In the genomic region with DNA sequence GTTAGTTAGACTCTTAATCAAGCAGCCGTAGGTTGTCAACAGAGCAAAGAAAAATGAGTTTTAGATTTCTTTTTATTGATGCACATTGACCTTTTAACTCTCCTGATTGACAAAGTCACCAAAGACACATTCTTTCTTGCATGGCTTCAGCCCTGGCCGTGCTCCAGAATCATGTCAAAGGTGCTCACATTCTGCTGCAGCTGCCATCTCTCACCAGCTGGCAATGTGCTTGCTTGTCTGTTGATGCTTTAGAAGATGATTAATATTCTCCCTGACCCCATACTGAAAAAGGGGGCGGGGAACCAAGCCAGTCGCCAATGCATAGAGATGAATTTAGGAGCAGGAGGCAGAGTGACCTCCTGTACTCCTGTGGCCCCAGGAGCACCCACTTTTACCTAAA, we compare ENCODE assay signal across 14 mouse cellular contexts.
DNase-seq lines count a peak whose midpoint lies in the region; ATAC-seq and TF ChIP-seq lines count a peak whose summit lies in the region.
"Had no signal": no experiment of that assay in that cellular context is flagged by ENCODE, and none has a peak within 500 bp of the region (broad histone marks: within the 10 kb centered on the region; RNA-seq: fewer than 3 reads in every experiment).

No protein-coding gene starts in this region.

- peak; percentile 71 for DNase-seq in midbrain, postnatal 0 days (ENCODE audit: low spot score)
- DNase-seq in midbrain, embryonic 10.5 days (ENCODE audit: low spot score): no peak
- peak; percentile 29 to 61 for DNase-seq in cerebellum, postnatal 25 days
- no peak for DNase-seq in thymus, postnatal 36 days
- DNase-seq in right cerebral cortex, postnatal 14 days: no peak
- DNase-seq: heart, adult 11 months; lung, postnatal 10 days had no signal

- no peaks in the 10 kb centered on the region for H3K9me3 ChIP-seq in midbrain, postnatal 0 days (ENCODE audit: low read length)
- H3K9me3 ChIP-seq in midbrain, embryonic 10.5 days (replicated peaks): no peaks in the 10 kb centered on the region
- H3K9me3 ChIP-seq in hindbrain, embryonic 13.5 days: no peaks in the 10 kb centered on the region
- H3K9me3 ChIP-seq: embryonic facial prominence, embryonic 12.5 days; forebrain, embryonic 13.5 days; midbrain, embryonic 12.5 days had no signal

- 55% methylated on average over 4 of the region's 4 CpGs for WGBS in midbrain, postnatal 0 days
- 77% methylated on average over 4 of the region's 4 CpGs for WGBS in midbrain, embryonic 10.5 days
- WGBS in hindbrain, embryonic 13.5 days: 21% methylated on average over 4 of the region's 4 CpGs

- no peaks in the 10 kb centered on the region for H3K27me3 ChIP-seq in midbrain, postnatal 0 days (ENCODE audit: insufficient read depth, low read length)
- H3K27me3 ChIP-seq in midbrain, embryonic 10.5 days (ENCODE audit: low read depth, poor library complexity, severe bottlenecking): no peaks in the 10 kb centered on the region
- no peaks in the 10 kb centered on the region for H3K27me3 ChIP-seq in hindbrain, embryonic 13.5 days
- H3K27me3 ChIP-seq: embryonic facial prominence, embryonic 12.5 days; forebrain, embryonic 13.5 days; midbrain, embryonic 12.5 days had no signal

- no peaks in the 10 kb centered on the region for H3K4me1 ChIP-seq in midbrain, postnatal 0 days (ENCODE audit: insufficient read depth, low read length)
- no peaks in the 10 kb centered on the region for H3K4me1 ChIP-seq in midbrain, embryonic 10.5 days
- peaks cover 4% of the 10 kb centered on the region; the same call in 1 of the 2 replicates for H3K4me1 ChIP-seq in hindbrain, embryonic 13.5 days (replicated peaks)
- H3K4me1 ChIP-seq: embryonic facial prominence, embryonic 12.5 days; forebrain, embryonic 13.5 days; midbrain, embryonic 12.5 days had no signal

- no peaks in the 10 kb centered on the region for H3K36me3 ChIP-seq in midbrain, postnatal 0 days (ENCODE audit: insufficient read depth, low read length)
- no peaks in the 10 kb centered on the region for H3K36me3 ChIP-seq in midbrain, embryonic 10.5 days
- no peaks in the 10 kb centered on the region for H3K36me3 ChIP-seq in hindbrain, embryonic 13.5 days
- H3K36me3 ChIP-seq: embryonic facial prominence, embryonic 12.5 days; midbrain, embryonic 12.5 days had no signal

- H3K9ac ChIP-seq in midbrain, postnatal 0 days (replicated peaks; ENCODE audit: low read length, poor library complexity, severe bottlenecking): no peak overlapping the region
- no peak overlapping the region for H3K9ac ChIP-seq in hindbrain, embryonic 13.5 days
- H3K9ac ChIP-seq: embryonic facial prominence, embryonic 12.5 days; forebrain, embryonic 13.5 days; liver, embryonic 14.5 days; midbrain, embryonic 12.5 days had no signal

- H3K4me2 ChIP-seq in midbrain, postnatal 0 days (ENCODE audit: low read depth, low read length, poor library complexity, severe bottlenecking): no peak overlapping the region
- H3K4me2 ChIP-seq in hindbrain, embryonic 13.5 days: no peak overlapping the region
- H3K4me2 ChIP-seq: embryonic facial prominence, embryonic 12.5 days; forebrain, embryonic 13.5 days; midbrain, embryonic 12.5 days had no signal

- H3K27ac ChIP-seq in midbrain, postnatal 0 days (ENCODE audit: low read depth, low read length): no peak overlapping the region
- H3K27ac ChIP-seq in midbrain, embryonic 10.5 days (replicated peaks): no peak overlapping the region
- H3K27ac ChIP-seq in hindbrain, embryonic 13.5 days: no peak overlapping the region
- H3K27ac ChIP-seq: embryonic facial prominence, embryonic 12.5 days; forebrain, embryonic 13.5 days; liver, embryonic 14.5 days; midbrain, embryonic 12.5 days had no signal

- TF ChIP-seq CTCF in midbrain, postnatal 0 days (IDR thresholded peaks at IDR 0.05): no peak

- no peak; the same call in 1 of the 2 replicates for ATAC-seq in midbrain, postnatal 0 days (ENCODE audit: low FRiP score)
- ATAC-seq in hindbrain, embryonic 13.5 days (ENCODE audit: low FRiP score): 0 out of 2 replicates have a peak, but pooled peaks have one; percentile 39
- no peak for ATAC-seq in erythroid progenitor cell, adult 5-6 weeks (replicated peaks; ENCODE audit: low FRiP score, poor library complexity, severe bottlenecking)
- ATAC-seq: activated CD4-positive, CD25-positive, alpha-beta regulatory T cell, adult 4 months; forebrain, embryonic 13.5 days had no signal

- no peak overlapping the region for H3K4me3 ChIP-seq in midbrain, postnatal 0 days (ENCODE audit: low read depth, low read length)
- H3K4me3 ChIP-seq in midbrain, embryonic 10.5 days: no peak overlapping the region
- H3K4me3 ChIP-seq in hindbrain, embryonic 13.5 days: no peak overlapping the region
- H3K4me3 ChIP-seq: embryonic facial prominence, embryonic 12.5 days; forebrain, embryonic 13.5 days; midbrain, embryonic 12.5 days had no signal

Comparison
In these comparisons a context has a peak if more than half of its experiments do, and no peak if none do; other contexts are left out.
1. DNase-seq: peak in midbrain, postnatal 0 days (single experiment) and cerebellum, postnatal 25 days (2 of 2); none in midbrain, embryonic 10.5 days (single experiment), thymus, postnatal 36 days (0 of 2) and right cerebral cortex, postnatal 14 days (single experiment).